26 mouse cellular contexts compared by ENCODE assay signal in genomic region chr8:90820321-90820696, GRCm38 (mm10). TPM values are rescaled to one million over a fixed set of nuclear protein-coding genes. Genes with fewer than 3 reads are reported as not detected.
DNase-seq lines count a peak whose midpoint lies in the region; ATAC-seq lines count a peak whose summit lies in the region.
"Had no signal": no experiment of that assay in that cellular context is flagged by ENCODE, and none has a peak within 500 bp of the region (broad histone marks: within the 10 kb centered on the region; RNA-seq: fewer than 3 reads in every experiment).

No protein-coding gene starts in this region.

- H3K9me3 ChIP-seq in midbrain, embryonic 11.5 days (ENCODE audit: control insufficient read depth, low read length), result no peaks in the 10 kb centered on the region
- no peaks in the 10 kb centered on the region for H3K9me3 ChIP-seq in midbrain, embryonic 16.5 days (replicated peaks; ENCODE audit: control insufficient read depth, low read length, poor library complexity, severe bottlenecking)
- no peaks in the 10 kb centered on the region for H3K9me3 ChIP-seq in kidney, embryonic 15.5 days (replicated peaks)
- H3K9me3 ChIP-seq: embryonic facial prominence, embryonic 10.5 days; embryonic facial prominence, embryonic 12.5 days; forebrain, embryonic 13.5 days; forebrain, embryonic 15.5 days had no signal

- ATAC-seq in midbrain, embryonic 11.5 days (ENCODE audit: low FRiP score), result no peak
- ATAC-seq in midbrain, embryonic 16.5 days, result no peak
- ATAC-seq in common myeloid progenitor, adult 5-6 weeks (replicated peaks; ENCODE audit: low read depth, poor library complexity, severe bottlenecking), result peak; percentile 64
- ATAC-seq in hematopoietic stem cell, adult 5-6 weeks (replicated peaks in 1 of 2; ENCODE audit: insufficient read depth in 1 of 2, low FRiP score in 2 of 2, low TSS enrichment in 1 of 2, low read depth in 1 of 2, poor library complexity in 2 of 2, severe bottlenecking in 2 of 2), result peak; percentile 15 to 24; a peak in 1 of 4 replicates
- ATAC-seq in megakaryocyte progenitor cell, adult 5-6 weeks (replicated peaks; ENCODE audit: poor library complexity), result peak; percentile 66
- ATAC-seq in kidney, embryonic 15.5 days (replicated peaks; ENCODE audit: low FRiP score), result no peak
- ATAC-seq: activated CD4-positive, CD25-positive, alpha-beta regulatory T cell, adult 4 months; forebrain, embryonic 13.5 days; forebrain, embryonic 15.5 days; forebrain, postnatal 0 days; Patski had no signal

- 84% methylated on average over 4 of the region's 4 CpGs for WGBS in midbrain, embryonic 11.5 days
- WGBS in midbrain, embryonic 16.5 days, result 86% methylated on average over 4 of the region's 4 CpGs
- WGBS in kidney, embryonic 15.5 days, result 86% methylated on average over 4 of the region's 4 CpGs

- DNase-seq in midbrain, embryonic 11.5 days (ENCODE audit: low spot score, missing footprints), result peak; percentile 65
- DNase-seq in lung, adult 18-20 months, result no peak
- no peak for DNase-seq in left cerebral cortex, postnatal 36 days (ENCODE audit: low spot score in 2 of 2)
- DNase-seq: adrenal gland, postnatal 10 days; adrenal gland, postnatal 25 days; cerebellum, adult 11 months; cerebellum, adult 18-20 months; cerebellum, adult 8-10 months; cerebellum, adult 9-11 months; cerebellum, postnatal 14 days; cerebellum, postnatal 36 days; forebrain, postnatal 0 days had no signal

- H3K4me2 ChIP-seq in midbrain, embryonic 11.5 days, result no peak overlapping the region
- H3K4me2 ChIP-seq in midbrain, embryonic 16.5 days (ENCODE audit: low read length), result no peak overlapping the region
- H3K4me2 ChIP-seq in kidney, embryonic 15.5 days, result no peak overlapping the region
- H3K4me2 ChIP-seq: embryonic facial prominence, embryonic 12.5 days; forebrain, embryonic 13.5 days; forebrain, embryonic 15.5 days had no signal

- H3K9ac ChIP-seq in midbrain, embryonic 11.5 days (ENCODE audit: low read length), result no peak overlapping the region
- H3K9ac ChIP-seq in midbrain, embryonic 16.5 days (ENCODE audit: low read depth, low read length), result no peak overlapping the region
- H3K9ac ChIP-seq in kidney, embryonic 15.5 days, result no peak overlapping the region
- H3K9ac ChIP-seq: embryonic facial prominence, embryonic 12.5 days; forebrain, embryonic 13.5 days; forebrain, embryonic 15.5 days; forebrain, postnatal 0 days had no signal

- H3K4me1 ChIP-seq in midbrain, embryonic 11.5 days (ENCODE audit: control insufficient read depth, insufficient read depth, low read length), result no peaks in the 10 kb centered on the region
- peaks cover 9% of the 10 kb centered on the region; the same call in 1 of the 2 replicates for H3K4me1 ChIP-seq in midbrain, embryonic 16.5 days (ENCODE audit: control insufficient read depth, insufficient read depth, low read length)
- peaks cover 11% of the 10 kb centered on the region; the same call in 1 of the 2 replicates for H3K4me1 ChIP-seq in kidney, embryonic 15.5 days
- H3K4me1 ChIP-seq: embryonic facial prominence, embryonic 12.5 days had no signal

- H3K4me3 ChIP-seq in midbrain, embryonic 11.5 days (ENCODE audit: low read depth, low read length), result no peak overlapping the region
- no peak overlapping the region for H3K4me3 ChIP-seq in midbrain, embryonic 16.5 days (ENCODE audit: low read depth, low read length)
- H3K4me3 ChIP-seq in kidney, embryonic 15.5 days (replicated peaks), result no peak overlapping the region
- H3K4me3 ChIP-seq: embryonic facial prominence, embryonic 10.5 days; embryonic facial prominence, embryonic 12.5 days; forebrain, embryonic 13.5 days; forebrain, embryonic 15.5 days had no signal

- no peaks in the 10 kb centered on the region for H3K36me3 ChIP-seq in midbrain, embryonic 11.5 days (ENCODE audit: control insufficient read depth, insufficient read depth, low read length)
- no peaks in the 10 kb centered on the region for H3K36me3 ChIP-seq in midbrain, embryonic 16.5 days (ENCODE audit: control insufficient read depth, insufficient read depth, low read length)
- no peaks in the 10 kb centered on the region for H3K36me3 ChIP-seq in kidney, embryonic 15.5 days
- H3K36me3 ChIP-seq: embryonic facial prominence, embryonic 10.5 days; embryonic facial prominence, embryonic 12.5 days; forebrain, embryonic 15.5 days had no signal

- intact Hi-C loops in left cerebral cortex, postnatal 36 days (cut with DNase I), result no loop called here

- H3K27ac ChIP-seq in midbrain, embryonic 11.5 days (ENCODE audit: low read depth, low read length), result no peak overlapping the region
- H3K27ac ChIP-seq in midbrain, embryonic 16.5 days (ENCODE audit: low read length), result no peak overlapping the region
- no peak overlapping the region for H3K27ac ChIP-seq in kidney, embryonic 15.5 days
- H3K27ac ChIP-seq: embryonic facial prominence, embryonic 10.5 days; embryonic facial prominence, embryonic 12.5 days; forebrain, embryonic 13.5 days; forebrain, embryonic 15.5 days had no signal

- no peaks in the 10 kb centered on the region for H3K27me3 ChIP-seq in midbrain, embryonic 11.5 days (ENCODE audit: control insufficient read depth, insufficient read depth, low read length)
- no peaks in the 10 kb centered on the region for H3K27me3 ChIP-seq in midbrain, embryonic 16.5 days (ENCODE audit: control insufficient read depth, insufficient read depth, low read depth, low read length)
- H3K27me3 ChIP-seq in kidney, embryonic 15.5 days, result no peaks in the 10 kb centered on the region
- H3K27me3 ChIP-seq: embryonic facial prominence, embryonic 12.5 days; forebrain, embryonic 13.5 days; forebrain, embryonic 15.5 days; Patski had no signal

RNA-seq across cellular contexts. Expression of gene Gm19935, which starts 3.1 kb away (rescaled TPM):
- polyA plus RNA-seq in midbrain, embryonic 11.5 days (2014; fragmentation: Nextera tagmentation; extraction: Ambion mirVana), result not detected in 2 replicates
- polyA plus RNA-seq in midbrain, embryonic 16.5 days (2015; fragmentation: Nextera tagmentation; extraction: Ambion mirVana), result 1.2 and 1.8 TPM in 2 replicates
- total RNA-seq in common myeloid progenitor, adult 5-6 weeks (2017), result not detected in 2 replicates
- total RNA-seq in hematopoietic stem cell, adult 5-6 weeks (2017), result not detected in 2 replicates
- total RNA-seq in megakaryocyte progenitor cell, adult 5-6 weeks (2015), result not detected in 2 replicates
- total RNA-seq in megakaryocyte progenitor cell, adult 5-6 weeks (2017), result not detected in 2 replicates
- not detected in 2 replicates for polyA plus RNA-seq in kidney, embryonic 15.5 days (2015; fragmentation: Nextera tagmentation; extraction: Ambion mirVana)
- 1 to 10 TPM; 1.4 TPM for total RNA-seq in left cerebral cortex, postnatal 36 days (2021)
- total RNA-seq: adrenal gland, adult 18-20 months; adrenal gland, postnatal 10 days; adrenal gland, postnatal 25 days; adrenal gland, postnatal 4 days had no signal
- polyA plus RNA-seq: activated CD4-positive, CD25-positive, alpha-beta regulatory T cell, adult 4 months; embryonic facial prominence, embryonic 10.5 days; embryonic facial prominence, embryonic 12.5 days; forebrain, embryonic 11.5 days; forebrain, embryonic 13.5 days had no signal

RNA-seq across cellular contexts. Expression of gene Chd9, which starts 7.8 kb away (rescaled TPM):
- 35.8 and 38.1 TPM in 2 replicates for polyA plus RNA-seq in midbrain, embryonic 11.5 days (2014; fragmentation: Nextera tagmentation; extraction: Ambion mirVana)
- polyA plus RNA-seq in midbrain, embryonic 16.5 days (2015; fragmentation: Nextera tagmentation; extraction: Ambion mirVana), result 68.4 and 80.2 TPM in 2 replicates
- 57.2 and 83.1 TPM in 2 replicates for total RNA-seq in common myeloid progenitor, adult 5-6 weeks (2017)
- total RNA-seq in hematopoietic stem cell, adult 5-6 weeks (2017), result 82.6 and 103 TPM in 2 replicates
- total RNA-seq in megakaryocyte progenitor cell, adult 5-6 weeks (2015), result 121 and 145 TPM in 2 replicates
- 47.6 and 62.6 TPM in 2 replicates for total RNA-seq in megakaryocyte progenitor cell, adult 5-6 weeks (2017)
- 74.6 and 80.4 TPM in 2 replicates for polyA plus RNA-seq in kidney, embryonic 15.5 days (2015; fragmentation: Nextera tagmentation; extraction: Ambion mirVana)
- 100 to 1,000 TPM; 183 to 217 TPM for total RNA-seq in left cerebral cortex, postnatal 36 days (2021)

Comparison
In these comparisons a context has a peak if more than half of its experiments do, and no peak if none do; other contexts are left out.
1. ATAC-seq: peak in common myeloid progenitor, adult 5-6 weeks (single experiment), hematopoietic stem cell, adult 5-6 weeks (2 of 2) and megakaryocyte progenitor cell, adult 5-6 weeks (single experiment); none in midbrain, embryonic 11.5 days (single experiment), midbrain, embryonic 16.5 days (single experiment) and kidney, embryonic 15.5 days (single experiment).